ENCODE assay signal across 11 mouse cellular contexts in the genomic region with DNA sequence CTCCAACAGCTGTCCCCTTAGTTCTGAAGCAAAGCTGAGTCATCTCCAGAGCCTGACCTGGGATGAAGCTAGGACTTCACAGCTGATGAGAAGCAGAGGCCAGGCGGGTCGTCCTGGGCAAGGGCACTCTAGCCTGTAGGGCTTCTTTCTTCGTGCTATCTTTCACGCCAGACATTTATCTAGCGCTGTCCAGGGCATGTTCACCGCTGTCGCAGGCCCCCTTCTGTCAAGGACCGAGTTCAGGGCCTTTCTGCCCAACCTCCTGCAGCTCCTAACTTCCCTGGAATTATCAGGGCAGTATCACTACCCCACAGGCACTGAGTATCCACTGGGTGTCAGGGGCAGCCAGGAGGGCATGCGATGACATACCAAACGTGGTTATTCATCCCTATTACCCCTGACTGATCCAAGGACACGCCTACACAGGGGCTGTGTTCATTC. TPM values are rescaled to one million over a fixed set of nuclear protein-coding genes. Genes with fewer than 3 reads are reported as not detected.
DNase-seq lines count a peak whose midpoint lies in the region; ATAC-seq and TF ChIP-seq lines count a peak whose summit lies in the region.
"Had no signal": no experiment of that assay in that cellular context is flagged by ENCODE, and none has a peak within 500 bp of the region (broad histone marks: within the 10 kb centered on the region; RNA-seq: fewer than 3 reads in every experiment).

No protein-coding gene starts in this region.

- H3K27ac ChIP-seq in kidney, adult 2 months (ENCODE audit: insufficient read depth, low read depth, low read length) = peak overlapping the region; percentile 43; the same call in 1 of the 2 replicates
- H3K27ac ChIP-seq in kidney, embryonic 14.5 days (ENCODE audit: low read depth, low read length) = no peak overlapping the region
- H3K27ac ChIP-seq in heart, embryonic 16.5 days (ENCODE audit: low read length) = peak overlapping the region; percentile 49
- H3K27ac ChIP-seq: kidney, postnatal 0 days; midbrain, embryonic 15.5 days had no signal

- no peak for ATAC-seq in kidney, embryonic 14.5 days (ENCODE audit: low FRiP score, low TSS enrichment)
- ATAC-seq in heart, embryonic 16.5 days (replicated peaks; ENCODE audit: extremely low read depth, insufficient read depth, low FRiP score) = no peak
- ATAC-seq in frontal cortex, adult (ENCODE audit: low TSS enrichment) = no peak
- ATAC-seq: midbrain, embryonic 15.5 days had no signal

- H3K9ac ChIP-seq in kidney, embryonic 14.5 days (ENCODE audit: low read depth, low read length) = no peak overlapping the region
- peak overlapping the region; percentile 15 for H3K9ac ChIP-seq in heart, embryonic 16.5 days (ENCODE audit: low read length)
- H3K9ac ChIP-seq: midbrain, embryonic 15.5 days had no signal

- no peak overlapping the region for H3K4me2 ChIP-seq in kidney, embryonic 14.5 days (replicated peaks; ENCODE audit: low read depth, low read length)
- peak overlapping the region; percentile 36 for H3K4me2 ChIP-seq in heart, embryonic 16.5 days (ENCODE audit: low read depth, low read length)
- H3K4me2 ChIP-seq in myocyte (ENCODE audit: low read depth) = peak overlapping the region; percentile 88
- H3K4me2 ChIP-seq: midbrain, embryonic 15.5 days had no signal

- no peak overlapping the region for H3ac ChIP-seq in myocyte (ENCODE audit: control insufficient read depth, insufficient read length)

- no peaks in the 10 kb centered on the region for H3K36me3 ChIP-seq in kidney, adult 2 months (ENCODE audit: control insufficient read depth, insufficient read depth, low read length)
- H3K36me3 ChIP-seq in kidney, embryonic 14.5 days (ENCODE audit: control insufficient read depth, insufficient read depth, low read length) = no peaks in the 10 kb centered on the region
- H3K36me3 ChIP-seq in heart, embryonic 16.5 days (ENCODE audit: control insufficient read depth, insufficient read depth) = no peaks in the 10 kb centered on the region
- H3K36me3 ChIP-seq in myocyte (ENCODE audit: control insufficient read depth, insufficient read depth) = peaks cover 26% of the 10 kb centered on the region
- H3K36me3 ChIP-seq: midbrain, embryonic 15.5 days had no signal

- WGBS in kidney, adult 2 months = 67% methylated on average over 11 of the region's 11 CpGs
- 79% methylated on average over 11 of the region's 11 CpGs for WGBS in kidney, embryonic 14.5 days
- 25% methylated on average over 11 of the region's 11 CpGs for WGBS in heart, embryonic 16.5 days

- peak overlapping the region; percentile 21; the same call in 1 of the 2 replicates for H3K4me3 ChIP-seq in kidney, adult 2 months (ENCODE audit: insufficient read depth, low read depth, low read length)
- H3K4me3 ChIP-seq in kidney, embryonic 14.5 days (ENCODE audit: low read length) = no peak overlapping the region
- 0 out of 2 replicates have a peak overlapping the region, but pooled peaks have one; percentile 11 for H3K4me3 ChIP-seq in heart, embryonic 16.5 days (ENCODE audit: low read length)
- peak overlapping the region; percentile 97 for H3K4me3 ChIP-seq in myocyte
- H3K4me3 ChIP-seq: midbrain, embryonic 15.5 days had no signal

- H3K79me2 ChIP-seq in myocyte (ENCODE audit: control insufficient read depth, insufficient read depth) = peaks cover 83% of the 10 kb centered on the region

- no peak for DNase-seq in kidney, adult 2 months
- peak; percentile 84 for DNase-seq in c-Kit-positive CD71-positive TER-119-positive erythroid progenitor cells, embryonic 14.5 days (ENCODE audit: low spot score)
- DNase-seq in cerebellum, adult 9-11 months = no peak
- DNase-seq: adrenal gland, postnatal 10 days; right cerebral cortex, adult 18-20 months had no signal

- H3K4me1 ChIP-seq in kidney, adult 2 months (ENCODE audit: control insufficient read depth, insufficient read depth, low read length) = 0 out of 2 replicates have a peak, but pooled peaks cover 6% of the 10 kb centered on the region
- H3K4me1 ChIP-seq in kidney, embryonic 14.5 days (ENCODE audit: control insufficient read depth, insufficient read depth, low read length) = no peaks in the 10 kb centered on the region; the same call in 1 of the 2 replicates
- H3K4me1 ChIP-seq in heart, embryonic 16.5 days (ENCODE audit: control insufficient read depth, insufficient read depth, low read length) = peaks cover 58% of the 10 kb centered on the region

- no peak for TF ChIP-seq CTCF in kidney, adult 2 months (conservative IDR thresholded peaks at IDR 0.05; ENCODE audit: insufficient read depth, insufficient read length, low read depth, low read length)

- H3K27me3 ChIP-seq in kidney, adult 2 months (replicated peaks; ENCODE audit: control insufficient read depth, insufficient read depth, low read length) = no peaks in the 10 kb centered on the region
- peaks cover 12% of the 10 kb centered on the region for H3K27me3 ChIP-seq in kidney, embryonic 14.5 days (ENCODE audit: control insufficient read depth, insufficient read depth, low read length)
- H3K27me3 ChIP-seq in heart, embryonic 16.5 days (ENCODE audit: control insufficient read depth, insufficient read depth, low read length) = no peaks in the 10 kb centered on the region
- H3K27me3 ChIP-seq in myocyte (ENCODE audit: control insufficient read depth, insufficient read depth, insufficient read length) = no peaks in the 10 kb centered on the region
- H3K27me3 ChIP-seq: midbrain, embryonic 15.5 days had no signal

- no peaks in the 10 kb centered on the region for H3K9me3 ChIP-seq in kidney, embryonic 14.5 days (ENCODE audit: control insufficient read depth, low read length)
- H3K9me3 ChIP-seq in heart, embryonic 16.5 days (replicated peaks; ENCODE audit: control insufficient read depth, low read length) = no peaks in the 10 kb centered on the region
- H3K9me3 ChIP-seq: midbrain, embryonic 15.5 days had no signal

- no peak for TF ChIP-seq POLR2A in kidney, adult 2 months (IDR thresholded peaks at IDR 0.05; ENCODE audit: low read depth, low read length)
- no peak for TF ChIP-seq POLR2A in myocyte (IDR thresholded peaks at IDR 0.05; ENCODE audit: insufficient read length, low read depth)

TF ChIP-seq in myocyte, 11 proteins besides CTCF, POLR2A, EP300 and RAD21:
- TF ChIP-seq MYOD1 (IDR thresholded peaks at IDR 0.05; ENCODE audit: control insufficient read depth in 1 of 3, insufficient read length in 2 of 3, low read depth in 2 of 3) = peak in 1 of 3 experiments; percentile 39
- TF ChIP-seq MYOG (IDR thresholded peaks at IDR 0.05; ENCODE audit: control insufficient read depth in 1 of 3, insufficient read depth in 1 of 3, insufficient read length in 2 of 3, low read depth in 2 of 3) = peak in 2 of 3 experiments; percentile 30 to 32
- TF ChIP-seq POLR2AphosphoS2 (IDR thresholded peaks at IDR 0.05; ENCODE audit: insufficient read length, low read depth) = peak; percentile 44
- no peak for TF ChIP-seq TCF3 (IDR thresholded peaks at IDR 0.05; ENCODE audit: insufficient read length, low read depth)

RNA-seq across cellular contexts. Expression of a gene that starts 4.1 kb away (rescaled TPM):
- polyA plus RNA-seq in kidney, adult 2 months (2012; rRNA removed) = 12.0 and 14.2 TPM in 2 replicates
- polyA plus RNA-seq in kidney, embryonic 14.5 days (2014; fragmentation: Nextera tagmentation; extraction: Ambion mirVana) = 35.6 and 38.2 TPM in 2 replicates
- polyA plus RNA-seq in heart, embryonic 16.5 days (2015; fragmentation: Nextera tagmentation; extraction: Ambion mirVana) = 72.3 and 73.7 TPM in 2 replicates
- polyA plus RNA-seq in myocyte (2012; fragmentation: generic; extraction: Trizol) = 42.8 TPM
